Mouse (Mus musculus): ENCODE measurements around the gene Scgb2b15. TPM values are rescaled to one million over a fixed set of nuclear protein-coding genes. Genes with fewer than 3 reads are reported as not detected.
"Not testable (repeated sequence)": the region's sequence is repeated elsewhere in the genome, so short reads cannot be mapped to it uniquely, and the experiment has no call there.

The Scgb2b15 gene
- polyA plus RNA-seq (2012; ENCODE audit: insufficient read depth, low replicate concordance), result not detected in 2 replicates

DNA sequence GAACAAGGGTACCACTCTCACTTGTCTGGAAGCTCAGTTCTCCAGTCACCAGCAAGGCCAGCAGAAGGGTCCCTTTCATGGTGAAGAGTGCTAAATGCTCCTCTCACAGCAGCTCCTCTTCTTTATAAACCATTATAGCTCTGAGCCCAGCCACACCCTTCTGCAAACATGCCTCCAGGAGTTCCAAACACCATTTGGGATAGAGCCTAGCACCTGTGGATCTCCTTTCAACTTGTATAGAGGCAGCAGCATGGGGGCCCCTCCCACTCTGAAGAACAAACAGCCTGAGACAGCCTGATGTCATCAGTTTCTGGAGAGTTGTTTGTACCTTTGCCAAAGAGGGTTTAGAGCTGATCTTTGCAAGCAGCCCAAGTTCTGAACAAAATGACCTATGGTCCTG lies at the start of gene Scgb2b15:
Scgb2b15 (minus strand) TSS at position 101 of the 400 bp plus-strand sequence.
- H3K4me3 ChIP-seq (replicated peaks); H3K27me3 ChIP-seq (replicated peaks); H3K36me3 ChIP-seq (replicated peaks; ENCODE audit: low read length): not testable (repeated sequence)

GRCm38 (mm10) chr7:32836254-32836653 lies 6.8 kb upstream of the Scgb2b15 start, which contains the start of gene Scgb1b15:
Gene Scgb1b15, plus strand, starts transcription at chr7:32836554.
- H3K27me3 ChIP-seq (replicated peaks); H3K9me3 ChIP-seq; H3K4me1 ChIP-seq; H3K36me3 ChIP-seq (replicated peaks; ENCODE audit: low read length); H3K4me3 ChIP-seq (replicated peaks): not testable (repeated sequence)

More for the DNA sequence above, at the start of gene Scgb2b15:
- H3K9me3 ChIP-seq, H3K4me1 ChIP-seq: not testable (repeated sequence)

Other genes with a start within 250 kb of the Scgb2b15 start
- not detected in 2 replicates for gene Scgb1b15, start 6.9 kb upstream of the Scgb2b15 start, polyA plus RNA-seq (2012; ENCODE audit: insufficient read depth, low replicate concordance)
- gene Scgb2b17, start 226.9 kb upstream of the Scgb2b15 start, polyA plus RNA-seq (2012; ENCODE audit: insufficient read depth, low replicate concordance), result not detected in 2 replicates
- gene Scgb1b17, start 233.8 kb upstream of the Scgb2b15 start, polyA plus RNA-seq (2012; ENCODE audit: insufficient read depth, low replicate concordance), result not detected in 2 replicates

All from megakaryocyte, embryonic 14.5 days (primary cell).